Mouse (Mus musculus) olfactory bulb, adult 2 months (tissue): ENCODE data around the gene Gzma.

ENCODE experiments used
- CTCF ChIP-seq: fragments of 200-500 bp; IDR thresholded peaks from 2 replicates; pipeline ENCODE4 v1.5.1; 2012; ENCODE audit warnings: low read depth, mild to moderate bottlenecking, low read length, moderate library complexity; ENCODE audit not compliant: insufficient read depth
- POLR2A ChIP-seq: fragments of 200-500 bp; IDR thresholded peaks from 2 replicates; pipeline ENCODE4 v1.6.1; 2012; ENCODE audit warnings: mild to moderate bottlenecking, low read depth, low read length, moderate library complexity; ENCODE audit not compliant: insufficient read depth

GRCm38 (mm10) chr13:113118977-113119376 is 18.2 kb upstream of the Gzma start:
- TF ChIP-seq CTCF (no peak), POLR2A (no peak)
